Mouse (Mus musculus): ENCODE data around the gene Poln. TPM values are rescaled to one million over a fixed set of nuclear protein-coding genes. Genes with fewer than 3 reads are reported as not detected.

Poln gene
- polyA plus RNA-seq, 1 experiment, result not detected

GRCm38 (mm10) chr5:34202006-34202405, 32.8 kb upstream of the Poln start:
- Histone ChIP-seq H3K36me3 (ENCODE audit: control insufficient read depth) (no peaks in the 10 kb centered on the region), H3K4me3 (replicated peaks) (no peak overlapping the region), H3K27me3 (ENCODE audit: control insufficient read depth) (no peaks in the 10 kb centered on the region), H3K4me1 (ENCODE audit: control insufficient read depth) (no peaks in the 10 kb centered on the region), H3K9me3 (ENCODE audit: control insufficient read depth, low read length) (no peaks in the 10 kb centered on the region)
- TF ChIP-seq TAL1 (IDR thresholded peaks at IDR 0.05; ENCODE audit: low read length) (no peak), GATA1 (IDR thresholded peaks at IDR 0.05; ENCODE audit: low read length) (no peak)

- H3K9me3 ChIP-seq (ENCODE audit: control insufficient read depth, low read length), result no peaks in the 10 kb centered on the region
- H3K36me3 ChIP-seq (ENCODE audit: control insufficient read depth), result no peaks in the 10 kb centered on the region
- H3K27me3 ChIP-seq (ENCODE audit: control insufficient read depth), result no peaks in the 10 kb centered on the region
- no peak for TF ChIP-seq TAL1 (IDR thresholded peaks at IDR 0.05; ENCODE audit: low read length)
- no peak for TF ChIP-seq GATA1 (IDR thresholded peaks at IDR 0.05; ENCODE audit: low read length)
- H3K4me1 ChIP-seq (ENCODE audit: control insufficient read depth), result no peaks in the 10 kb centered on the region
- no peak overlapping the region for H3K4me3 ChIP-seq (replicated peaks)
Observed at GRCm38 (mm10) chr5:34201396-34201795, 32.1 kb upstream of the Poln start.

DNA sequence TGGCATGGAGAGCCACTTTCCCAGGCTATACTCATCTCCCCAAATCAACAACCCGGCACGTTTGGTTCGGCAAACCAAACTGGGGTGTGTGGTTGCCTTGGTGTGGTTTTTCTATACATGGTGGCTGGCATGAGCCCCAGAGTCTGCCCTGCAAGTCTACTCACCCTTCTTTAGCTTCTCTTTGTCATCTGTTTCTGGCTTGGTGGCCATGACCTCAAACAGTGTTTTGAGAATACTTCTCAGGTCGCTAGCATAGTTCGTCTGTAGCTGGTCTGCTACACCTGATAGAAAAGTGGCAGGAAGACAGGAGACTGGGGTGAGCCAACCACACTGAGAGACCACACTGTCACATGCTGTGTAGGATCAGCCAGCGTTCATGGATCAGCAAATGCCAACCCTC, 29.4 kb upstream of the Poln start:
- Histone ChIP-seq H3K4me1 (ENCODE audit: control insufficient read depth) (no peaks in the 10 kb centered on the region), H3K9me3 (ENCODE audit: control insufficient read depth, low read length) (no peaks in the 10 kb centered on the region), H3K36me3 (ENCODE audit: control insufficient read depth) (no peaks in the 10 kb centered on the region), H3K4me3 (replicated peaks) (no peak overlapping the region), H3K27me3 (ENCODE audit: control insufficient read depth) (no peaks in the 10 kb centered on the region)
- TF ChIP-seq GATA1 (IDR thresholded peaks at IDR 0.05; ENCODE audit: low read length) (no peak), TAL1 (IDR thresholded peaks at IDR 0.05; ENCODE audit: low read length) (no peak)

GRCm38 (mm10) chr5:34197243-34197642, 28.0 kb upstream of the Poln start:
- H3K36me3 ChIP-seq (ENCODE audit: control insufficient read depth), result no peaks in the 10 kb centered on the region
- no peak for TF ChIP-seq GATA1 (IDR thresholded peaks at IDR 0.05; ENCODE audit: low read length)
- no peak for TF ChIP-seq TAL1 (IDR thresholded peaks at IDR 0.05; ENCODE audit: low read length)
- H3K4me1 ChIP-seq (ENCODE audit: control insufficient read depth), result no peaks in the 10 kb centered on the region
- H3K9me3 ChIP-seq (ENCODE audit: control insufficient read depth, low read length), result no peaks in the 10 kb centered on the region
- no peak overlapping the region for H3K4me3 ChIP-seq (replicated peaks)
- H3K27me3 ChIP-seq (ENCODE audit: control insufficient read depth), result no peaks in the 10 kb centered on the region

DNA sequence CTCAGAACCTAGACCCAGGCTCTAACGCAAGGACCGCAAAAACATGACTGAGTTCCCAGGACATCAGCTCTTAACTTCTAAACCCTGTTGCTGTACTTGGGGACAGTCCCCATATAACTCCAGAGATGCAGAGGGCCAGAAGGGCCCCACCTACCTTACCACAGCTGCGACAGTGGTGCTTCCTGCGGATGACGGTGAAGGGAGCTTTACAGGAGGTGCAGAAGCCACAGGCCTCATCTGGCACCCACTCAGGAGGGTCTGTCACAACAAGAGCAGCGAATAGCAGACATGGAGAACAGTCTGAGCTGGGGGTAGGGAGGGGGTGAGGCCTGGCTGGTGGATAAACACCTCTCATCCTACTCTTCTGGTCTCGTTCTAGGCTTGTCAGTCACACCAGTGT, 27.2 kb upstream of the Poln start:
- H3K9me3 ChIP-seq (ENCODE audit: control insufficient read depth, low read length), result no peaks in the 10 kb centered on the region
- H3K36me3 ChIP-seq (ENCODE audit: control insufficient read depth), result no peaks in the 10 kb centered on the region
- H3K27me3 ChIP-seq (ENCODE audit: control insufficient read depth), result no peaks in the 10 kb centered on the region
- H3K4me1 ChIP-seq (ENCODE audit: control insufficient read depth), result no peaks in the 10 kb centered on the region
- TF ChIP-seq TAL1 (IDR thresholded peaks at IDR 0.05; ENCODE audit: low read length) (no peak), GATA1 (IDR thresholded peaks at IDR 0.05; ENCODE audit: low read length) (no peak)
- H3K4me3 ChIP-seq (replicated peaks), result no peak overlapping the region

DNA sequence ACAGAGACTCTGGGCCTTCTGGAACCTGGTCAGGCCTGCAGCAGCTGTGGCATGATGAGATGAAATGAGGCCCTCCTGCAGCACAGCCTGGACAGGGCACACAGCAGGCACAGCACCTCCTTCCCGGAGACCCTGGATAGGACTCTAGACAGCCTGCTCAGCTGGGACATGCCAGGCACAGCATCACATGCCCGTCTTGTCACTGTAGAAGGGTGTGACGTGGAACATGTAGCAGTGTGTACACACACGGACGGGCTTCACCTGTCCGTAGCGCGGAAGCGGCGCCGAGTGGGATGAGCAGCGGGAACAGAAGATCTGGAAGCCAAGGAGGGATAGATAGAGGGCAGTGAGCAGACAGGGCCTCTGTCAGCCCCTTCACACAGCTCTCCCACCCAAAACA, 26.5 kb upstream of the Poln start:
- Histone ChIP-seq H3K4me3 (replicated peaks) (no peak overlapping the region), H3K4me1 (ENCODE audit: control insufficient read depth) (no peaks in the 10 kb centered on the region), H3K36me3 (ENCODE audit: control insufficient read depth) (no peaks in the 10 kb centered on the region), H3K27me3 (ENCODE audit: control insufficient read depth) (no peaks in the 10 kb centered on the region), H3K9me3 (ENCODE audit: control insufficient read depth, low read length) (no peaks in the 10 kb centered on the region)
- TF ChIP-seq TAL1 (IDR thresholded peaks at IDR 0.05; ENCODE audit: low read length), result no peak
- no peak for TF ChIP-seq GATA1 (IDR thresholded peaks at IDR 0.05; ENCODE audit: low read length)

- H3K27me3 ChIP-seq (ENCODE audit: control insufficient read depth), result no peaks in the 10 kb centered on the region
- TF ChIP-seq GATA1 (IDR thresholded peaks at IDR 0.05; ENCODE audit: low read length) (no peak), TAL1 (IDR thresholded peaks at IDR 0.05; ENCODE audit: low read length) (no peak)
- no peaks in the 10 kb centered on the region for H3K9me3 ChIP-seq (ENCODE audit: control insufficient read depth, low read length)
Observed at GRCm38 (mm10) chr5:34194975-34195662, 25.9 kb upstream of the Poln start.

DNA sequence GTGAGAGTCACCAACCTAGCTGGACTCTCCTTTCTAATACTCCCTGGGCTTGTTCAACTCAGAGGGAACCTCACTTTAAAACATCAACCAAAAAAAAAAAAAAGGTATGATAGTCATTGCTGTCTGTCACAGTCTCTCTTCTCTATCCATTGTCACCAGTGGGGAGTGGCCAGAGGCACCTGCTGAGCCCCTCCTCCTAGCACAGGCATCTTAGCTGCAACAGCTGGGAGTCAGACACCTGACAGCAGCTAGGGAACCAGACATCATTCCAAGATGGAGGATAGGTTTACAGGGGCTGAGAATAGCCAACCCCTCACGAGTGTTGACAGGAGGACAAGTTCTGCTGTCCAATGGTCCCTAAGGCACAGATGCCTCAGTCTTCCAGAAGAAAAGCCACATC, 25.2 kb upstream of the Poln start:
- Histone ChIP-seq H3K36me3 (ENCODE audit: control insufficient read depth) (no peaks in the 10 kb centered on the region), H3K4me1 (ENCODE audit: control insufficient read depth) (no peaks in the 10 kb centered on the region), H3K4me3 (replicated peaks) (no peak overlapping the region), H3K27me3 (ENCODE audit: control insufficient read depth) (no peaks in the 10 kb centered on the region), H3K9me3 (ENCODE audit: control insufficient read depth, low read length) (no peaks in the 10 kb centered on the region)
- TF ChIP-seq TAL1 (IDR thresholded peaks at IDR 0.05; ENCODE audit: low read length) (no peak), GATA1 (IDR thresholded peaks at IDR 0.05; ENCODE audit: low read length) (no peak)

More at GRCm38 (mm10) chr5:34194975-34195662, 25.9 kb upstream of the Poln start:
- Histone ChIP-seq H3K36me3 (ENCODE audit: control insufficient read depth) (no peaks in the 10 kb centered on the region), H3K4me3 (replicated peaks) (no peak overlapping the region), H3K4me1 (ENCODE audit: control insufficient read depth) (no peaks in the 10 kb centered on the region)

DNA sequence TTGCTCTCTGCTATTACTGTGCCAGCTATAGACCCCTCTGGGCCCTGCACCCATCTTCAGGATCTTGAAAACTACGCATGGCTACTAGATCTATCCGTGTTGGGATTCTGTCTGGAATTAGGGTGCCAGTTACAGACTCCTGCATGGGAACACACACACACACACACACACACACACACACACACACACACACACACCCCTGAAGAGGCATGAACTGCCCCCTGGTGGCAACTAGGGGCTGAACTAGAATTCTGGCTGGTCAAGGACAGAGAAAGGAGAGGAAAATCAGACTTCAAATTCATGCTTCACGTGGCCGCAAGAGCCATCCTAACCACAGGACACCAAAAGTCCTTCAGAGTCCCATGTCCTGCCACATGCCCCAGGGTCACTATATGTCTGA, 22.6 kb upstream of the Poln start:
- Histone ChIP-seq H3K4me1 (ENCODE audit: control insufficient read depth) (peaks cover 24% of the 10 kb centered on the region), H3K27me3 (ENCODE audit: control insufficient read depth) (no peaks in the 10 kb centered on the region), H3K9me3 (ENCODE audit: control insufficient read depth, low read length) (no peaks in the 10 kb centered on the region), H3K36me3 (ENCODE audit: control insufficient read depth) (no peaks in the 10 kb centered on the region), H3K4me3 (replicated peaks) (no peak overlapping the region)
- TF ChIP-seq GATA1 (IDR thresholded peaks at IDR 0.05; ENCODE audit: low read length) (no peak), TAL1 (IDR thresholded peaks at IDR 0.05; ENCODE audit: low read length) (no peak)

- no peak overlapping the region for H3K4me3 ChIP-seq (replicated peaks)
- H3K36me3 ChIP-seq (ENCODE audit: control insufficient read depth), result no peaks in the 10 kb centered on the region
- TF ChIP-seq GATA1 (IDR thresholded peaks at IDR 0.05; ENCODE audit: low read length) (no peak), TAL1 (IDR thresholded peaks at IDR 0.05; ENCODE audit: low read length) (no peak)
- peaks cover 4% of the 10 kb centered on the region; the same call in 1 of the 2 replicates for H3K27me3 ChIP-seq (ENCODE audit: control insufficient read depth)
- peaks cover 32% of the 10 kb centered on the region for H3K4me1 ChIP-seq (ENCODE audit: control insufficient read depth)
- no peaks in the 10 kb centered on the region for H3K9me3 ChIP-seq (ENCODE audit: control insufficient read depth, low read length)
Observed at GRCm38 (mm10) chr5:34191021-34191420, 21.8 kb upstream of the Poln start.
